Mouse (Mus musculus) megakaryocyte progenitor cell, adult 5-6 weeks (primary cell): ENCODE results near the gene Add2. TPM values are rescaled to one million over a fixed set of nuclear protein-coding genes. Genes with fewer than 3 reads are reported as not detected.

ENCODE experiments used
- ATAC-seq: replicated peaks from 2 replicates; pipeline ENCODE4 v1.8.0; 2016; ENCODE audit warnings: mild to moderate bottlenecking, moderate TSS enrichment, inconsistent platforms; ENCODE audit not compliant: poor library complexity
- total RNA-seq, 2 experiments: library from RNA; stranded (forward) in 1 of 2; stranded (reverse) in 1 of 2; fragments of 157-497, 149-512 nt in 1 of 2; fragments of 200-1000 nt in 1 of 2; gene quantifications; 2 replicates each; pipeline versions ENCODE4 v1.2.3 to v1.2.4; 2015 to 2017

Add2 gene
- total RNA-seq, 2 experiments from 2014 or later, result 4.6 to 6.7 TPM

- ATAC-seq, result peak; percentile 86
Observed at GRCm38 (mm10) chr6:86129872-86130498, 101.5 kb downstream of the Add2 start.

- peak; percentile 19; the same call in 1 of the 2 replicates for ATAC-seq
Observed at GRCm38 (mm10) chr6:86133882-86134281, 105.4 kb downstream of the Add2 start.

GRCm38 (mm10) chr6:86136206-86136605 lies 107.7 kb downstream of the Add2 start:
- no peak for ATAC-seq

GRCm38 (mm10) chr6:86141284-86141683 lies 112.8 kb downstream of the Add2 start:
- ATAC-seq, result no peak

- ATAC-seq, result 0 out of 2 replicates have a peak, but pooled peaks have one; percentile 44
Observed at GRCm38 (mm10) chr6:86141820-86142219, 113.3 kb downstream of the Add2 start.

GRCm38 (mm10) chr6:86144986-86145385 lies 116.5 kb downstream of the Add2 start:
- ATAC-seq, result no peak

GRCm38 (mm10) chr6:86148518-86148917 lies 120.0 kb downstream of the Add2 start:
- ATAC-seq, result no peak

- ATAC-seq, result no peak
Observed at GRCm38 (mm10) chr6:86149001-86149400, 120.5 kb downstream of the Add2 start.

- no peak for ATAC-seq
Observed at GRCm38 (mm10) chr6:86152676-86153075, 124.2 kb downstream of the Add2 start.

GRCm38 (mm10) chr6:86153436-86153990 lies 125.0 kb downstream of the Add2 start:
- ATAC-seq, result no peak

GRCm38 (mm10) chr6:86154006-86154405 lies 125.5 kb downstream of the Add2 start:
- ATAC-seq, result no peak

- ATAC-seq, result 0 out of 2 replicates have a peak, but pooled peaks have one; percentile 23
Observed at GRCm38 (mm10) chr6:86154481-86154880, 126.0 kb downstream of the Add2 start.

GRCm38 (mm10) chr6:86157253-86158234 lies 129.1 kb downstream of the Add2 start:
- ATAC-seq, result no peak

- no peak for ATAC-seq
Observed at GRCm38 (mm10) chr6:86160878-86161277, 132.4 kb downstream of the Add2 start.

GRCm38 (mm10) chr6:86161586-86161985 lies 133.1 kb downstream of the Add2 start:
- ATAC-seq, result no peak

- ATAC-seq, result no peak
Observed at GRCm38 (mm10) chr6:86164028-86164427, 135.5 kb downstream of the Add2 start.

GRCm38 (mm10) chr6:86166426-86166825 lies 137.9 kb downstream of the Add2 start:
- ATAC-seq, result no peak

- no peak for ATAC-seq
Observed at GRCm38 (mm10) chr6:86167851-86168250, 139.4 kb downstream of the Add2 start.

GRCm38 (mm10) chr6:86169166-86169565 lies 140.7 kb downstream of the Add2 start:
- no peak for ATAC-seq
